Comparison of ENCODE assay signal across 8 mouse cellular contexts in genomic region chr1:18058211-18058971, GRCm38 (mm10).
DNase-seq lines count a peak whose midpoint lies in the region; ATAC-seq and TF ChIP-seq lines count a peak whose summit lies in the region.

No protein-coding gene starts in this region.

- under 1% methylated on average over 77 of the region's 77 CpGs for WGBS in lung, embryonic 15.5 days
- 1% methylated on average over 77 of the region's 77 CpGs for WGBS in embryonic facial prominence, embryonic 12.5 days
- WGBS in intestine, embryonic 14.5 days, result under 1% methylated on average over 77 of the region's 77 CpGs
- 1% methylated on average over 77 of the region's 77 CpGs for WGBS in liver, embryonic 14.5 days (ENCODE audit: insufficient replicate concordance)
- WGBS in stomach, embryonic 14.5 days, result under 1% methylated on average over 76 of the region's 77 CpGs

- H3K9me3 ChIP-seq in lung, embryonic 15.5 days, result no peaks in the 10 kb centered on the region
- no peaks in the 10 kb centered on the region for H3K9me3 ChIP-seq in embryonic facial prominence, embryonic 12.5 days
- H3K9me3 ChIP-seq in intestine, embryonic 14.5 days (ENCODE audit: control insufficient read depth, low read length), result no peaks in the 10 kb centered on the region
- no peaks in the 10 kb centered on the region for H3K9me3 ChIP-seq in liver, embryonic 14.5 days (ENCODE audit: control insufficient read depth, low read length)
- H3K9me3 ChIP-seq in stomach, embryonic 14.5 days (ENCODE audit: control insufficient read depth, low read depth, low read length), result no peaks in the 10 kb centered on the region

- peaks cover 32% of the 10 kb centered on the region for H3K27me3 ChIP-seq in lung, embryonic 15.5 days
- peaks cover 33% of the 10 kb centered on the region for H3K27me3 ChIP-seq in embryonic facial prominence, embryonic 12.5 days
- H3K27me3 ChIP-seq in intestine, embryonic 14.5 days (replicated peaks; ENCODE audit: control insufficient read depth, insufficient read depth, low read length), result peaks cover 40% of the 10 kb centered on the region
- H3K27me3 ChIP-seq in liver, embryonic 14.5 days (ENCODE audit: control insufficient read depth, insufficient read depth, low read length), result peaks cover 24% of the 10 kb centered on the region
- peaks cover 13% of the 10 kb centered on the region for H3K27me3 ChIP-seq in stomach, embryonic 14.5 days (ENCODE audit: control insufficient read depth, insufficient read depth, low read length)

- H3K4me2 ChIP-seq in lung, embryonic 15.5 days, result peak overlapping the region; percentile 90
- H3K4me2 ChIP-seq in embryonic facial prominence, embryonic 12.5 days (replicated peaks), result peak overlapping the region; percentile 98
- H3K4me2 ChIP-seq in intestine, embryonic 14.5 days (ENCODE audit: low read length), result peak overlapping the region; percentile 83
- H3K4me2 ChIP-seq in liver, embryonic 14.5 days (ENCODE audit: low read depth), result peak overlapping the region; percentile 44
- peak overlapping the region; percentile 67 for H3K4me2 ChIP-seq in stomach, embryonic 14.5 days (replicated peaks; ENCODE audit: low read depth, low read length)

- no peak overlapping the region for H3K27ac ChIP-seq in lung, embryonic 15.5 days
- H3K27ac ChIP-seq in embryonic facial prominence, embryonic 12.5 days, result no peak overlapping the region
- H3K27ac ChIP-seq in intestine, embryonic 14.5 days (ENCODE audit: low read depth), result no peak overlapping the region
- no peak overlapping the region for H3K27ac ChIP-seq in liver, embryonic 14.5 days
- no peak overlapping the region for H3K27ac ChIP-seq in stomach, embryonic 14.5 days (ENCODE audit: low read length)

- no peaks in the 10 kb centered on the region for H3K36me3 ChIP-seq in lung, embryonic 15.5 days
- no peaks in the 10 kb centered on the region for H3K36me3 ChIP-seq in embryonic facial prominence, embryonic 12.5 days
- H3K36me3 ChIP-seq in intestine, embryonic 14.5 days (ENCODE audit: control insufficient read depth, insufficient read depth, low read length), result no peaks in the 10 kb centered on the region
- no peaks in the 10 kb centered on the region for H3K36me3 ChIP-seq in liver, embryonic 14.5 days (replicated peaks; ENCODE audit: control insufficient read depth, insufficient read depth, low read depth)
- no peaks in the 10 kb centered on the region for H3K36me3 ChIP-seq in stomach, embryonic 14.5 days (ENCODE audit: control insufficient read depth, insufficient read depth, low read length)

- no peak overlapping the region for H3K9ac ChIP-seq in lung, embryonic 15.5 days
- peak overlapping the region; percentile 61 for H3K9ac ChIP-seq in embryonic facial prominence, embryonic 12.5 days
- H3K9ac ChIP-seq in intestine, embryonic 14.5 days (ENCODE audit: low read length), result peak overlapping the region; percentile 27; the same call in 1 of the 2 replicates
- H3K9ac ChIP-seq in liver, embryonic 14.5 days (replicated peaks), result no peak overlapping the region
- H3K9ac ChIP-seq in stomach, embryonic 14.5 days (replicated peaks; ENCODE audit: low read depth, low read length), result peak overlapping the region; percentile 25

- H3K4me3 ChIP-seq in lung, embryonic 15.5 days, result peak overlapping the region; percentile 46
- H3K4me3 ChIP-seq in embryonic facial prominence, embryonic 12.5 days, result peak overlapping the region; percentile 61
- peak overlapping the region; percentile 47 for H3K4me3 ChIP-seq in intestine, embryonic 14.5 days (ENCODE audit: low read depth, low read length)
- 0 out of 4 replicates have a peak overlapping the region, but pooled peaks of 1 of the 2 experiments have one; percentile 12 for H3K4me3 ChIP-seq in liver, embryonic 14.5 days (ENCODE audit: insufficient read depth in 1 of 2, low read depth in 2 of 2, low read length in 2 of 2)
- peak overlapping the region; percentile 48 for H3K4me3 ChIP-seq in stomach, embryonic 14.5 days (ENCODE audit: low read depth, low read length)

- no peak for DNase-seq in lung, postnatal 4 days
- DNase-seq in intestine, embryonic 14.5 days (ENCODE audit: low spot score), result peak; percentile 77
- no peak for DNase-seq in liver, embryonic 14.5 days (ENCODE audit: low read depth in 3 of 3, low spot score in 3 of 3)
- no peak for DNase-seq in thymus, postnatal 25 days
- no peak for DNase-seq in lung, postnatal 36 days

- peak; percentile 62; the same call in 1 of the 2 replicates for ATAC-seq in lung, embryonic 15.5 days (ENCODE audit: borderline replicate concordance, extremely low read depth, low FRiP score, low TSS enrichment)
- ATAC-seq in embryonic facial prominence, embryonic 12.5 days (ENCODE audit: insufficient number of reproducible peaks, insufficient read depth, low FRiP score, low TSS enrichment), result peak; percentile 64
- peak; percentile 52; the same call in 1 of the 2 replicates for ATAC-seq in intestine, embryonic 14.5 days (replicated peaks; ENCODE audit: low FRiP score, low TSS enrichment, low read depth)
- no peak for ATAC-seq in liver, embryonic 14.5 days (ENCODE audit: insufficient read depth)
- ATAC-seq in stomach, embryonic 14.5 days (ENCODE audit: insufficient number of reproducible peaks, insufficient read depth, low FRiP score, low read depth), result peak; percentile 50; the same call in 1 of the 2 replicates

- no peak for TF ChIP-seq EP300 in liver, embryonic 14.5 days (IDR thresholded peaks at IDR 0.05; ENCODE audit: low read depth)

- H3K4me1 ChIP-seq in lung, embryonic 15.5 days, result peaks cover 4% of the 10 kb centered on the region; the same call in 1 of the 2 replicates
- H3K4me1 ChIP-seq in embryonic facial prominence, embryonic 12.5 days, result peaks cover 10% of the 10 kb centered on the region; the same call in 1 of the 2 replicates
- 0 out of 2 replicates have a peak, but pooled peaks cover 3% of the 10 kb centered on the region for H3K4me1 ChIP-seq in intestine, embryonic 14.5 days (replicated peaks; ENCODE audit: control insufficient read depth, insufficient read depth, low read length)
- H3K4me1 ChIP-seq in liver, embryonic 14.5 days (replicated peaks; ENCODE audit: control insufficient read depth in 2 of 2, insufficient read depth in 2 of 2, low read length in 1 of 2), result no peaks in the 10 kb centered on the region
- H3K4me1 ChIP-seq in stomach, embryonic 14.5 days (ENCODE audit: control insufficient read depth, insufficient read depth, low read length), result no peaks in the 10 kb centered on the region

- no peak for TF ChIP-seq CTCF in liver, embryonic 14.5 days (IDR thresholded peaks at IDR 0.05; ENCODE audit: low read depth)

Comparison
In these comparisons a context has a peak if more than half of its experiments do, and no peak if none do; other contexts are left out.
1. H3K4me2 ChIP-seq: peak in every context shown above with its lines; median percentile 98 in embryonic facial prominence, embryonic 12.5 days; 90 in lung, embryonic 15.5 days; 83 in intestine, embryonic 14.5 days; 67 in stomach, embryonic 14.5 days; 44 in liver, embryonic 14.5 days.
2. H3K9ac ChIP-seq: peak in embryonic facial prominence, embryonic 12.5 days (single experiment), intestine, embryonic 14.5 days (single experiment) and stomach, embryonic 14.5 days (single experiment); none in lung, embryonic 15.5 days (single experiment) and liver, embryonic 14.5 days (single experiment).